Mouse (Mus musculus) bone marrow macrophage, adult 2 months (primary cell): ENCODE data around the gene Zar1l.

Experiments used
- CTCF ChIP-seq: IDR thresholded peaks from 2 replicates; pipeline ENCODE4 v1.5.1; 2012; ENCODE audit warnings: low read depth, mild to moderate bottlenecking, low read length, moderate library complexity
- POLR2A ChIP-seq: IDR thresholded peaks from 2 replicates; pipeline ENCODE4 v1.6.1; 2012; ENCODE audit warnings: mild to moderate bottlenecking, low read depth, low read length, borderline replicate concordance

DNA sequence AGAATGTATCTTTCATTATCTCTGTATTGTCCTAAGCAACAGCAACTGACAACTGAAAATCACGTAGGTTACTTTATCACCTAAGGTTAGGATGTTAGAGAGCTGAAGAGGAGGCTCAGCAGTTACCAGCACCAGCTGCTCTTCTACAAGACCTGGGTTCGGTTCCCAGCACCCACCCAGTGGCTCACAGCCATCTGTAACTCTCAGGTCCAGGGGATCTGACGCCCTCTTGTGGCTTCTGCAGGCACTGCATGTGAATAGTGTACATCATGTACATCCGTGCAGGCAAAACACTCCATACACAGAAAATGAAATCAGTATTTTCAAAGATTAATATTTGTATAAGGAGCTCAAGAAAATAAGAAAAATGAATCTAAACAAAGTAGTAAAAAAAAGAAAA lies 58.2 kb downstream of the Zar1l start:
- no peak for TF ChIP-seq CTCF
- TF ChIP-seq POLR2A, result no peak
